In the genomic region with DNA sequence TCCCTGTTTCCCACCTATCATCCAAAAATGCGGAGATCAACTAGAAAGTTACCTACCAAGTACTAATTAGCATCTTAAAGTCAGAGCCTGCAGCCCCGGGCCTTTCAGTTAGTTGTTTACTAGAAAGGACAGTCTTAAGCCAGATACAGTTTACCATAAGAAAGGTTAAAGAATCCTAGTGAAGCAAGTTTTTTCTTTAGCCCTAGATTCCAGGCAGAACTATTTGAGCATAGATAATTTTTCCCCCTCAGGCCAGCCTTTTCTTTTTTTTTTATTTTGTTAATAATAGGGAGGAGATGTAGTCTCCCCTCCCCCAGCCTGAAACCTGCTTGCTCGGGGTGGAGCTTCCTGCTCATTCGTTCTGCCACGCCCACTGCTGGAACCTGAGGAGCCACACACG, we compare ENCODE assay signal across 7 mouse cellular contexts.
DNase-seq lines count a peak whose midpoint lies in the region; TF ChIP-seq lines count a peak whose summit lies in the region.
"Not testable (repeated sequence)": the region's sequence is repeated elsewhere in the genome, so short reads cannot be mapped to it uniquely, and the experiment has no call there.

No protein-coding gene starts in this region.

- H3K27me3 ChIP-seq in kidney, adult 2 months (replicated peaks; ENCODE audit: control insufficient read depth, insufficient read depth, low read length), result not testable (repeated sequence)

- not testable (repeated sequence) for H3K36me3 ChIP-seq in kidney, adult 2 months (ENCODE audit: control insufficient read depth, insufficient read depth, low read length)

- 90% methylated on average over 4 of the region's 6 CpGs for WGBS in kidney, adult 2 months

- H3K4me1 ChIP-seq in kidney, adult 2 months (ENCODE audit: control insufficient read depth, insufficient read depth, low read length), result not testable (repeated sequence)

- DNase-seq in cerebellum, adult 9-10 months, result peak; percentile 9
- DNase-seq in kidney, adult 11 months, result peak; percentile 20
- peak; percentile 12 for DNase-seq in kidney, adult 18-20 months
- DNase-seq in kidney, adult 2 months, result peak; percentile 60
- peak; percentile 2 to 43 for DNase-seq in kidney, adult 8-10 months
- peak; percentile 64 for DNase-seq in kidney, adult 9 months
- peak; percentile 4 for DNase-seq in kidney, postnatal 14 days

- H3K4me3 ChIP-seq in kidney, adult 2 months (ENCODE audit: insufficient read depth, low read depth, low read length), result not testable (repeated sequence)

- not testable (repeated sequence) for TF ChIP-seq CTCF in kidney, adult 2 months (conservative IDR thresholded peaks at IDR 0.05; ENCODE audit: insufficient read depth, insufficient read length, low read depth, low read length)

- not testable (repeated sequence) for TF ChIP-seq POLR2A in kidney, adult 2 months (IDR thresholded peaks at IDR 0.05; ENCODE audit: low read depth, low read length)

- H3K27ac ChIP-seq in kidney, adult 2 months (ENCODE audit: insufficient read depth, low read depth, low read length), result not testable (repeated sequence)

Comparison
In these comparisons a context has a peak if more than half of its experiments do, and no peak if none do; other contexts are left out.
1. DNase-seq: peak in every context shown above with its lines; median percentile 64 in kidney, adult 9 months; 60 in kidney, adult 2 months; 22 in kidney, adult 8-10 months; 20 in kidney, adult 11 months; 12 in kidney, adult 18-20 months; 9 in cerebellum, adult 9-10 months; 4 in kidney, postnatal 14 days.